Mouse (Mus musculus): ENCODE measurements at regions not wholly inside any gene's neighbourhood (a gene's known extent, or its start where the extent isn't known, plus 50 kb on each side); places are given as distances from the start of the nearest gene placed in this dataset.

DNA sequence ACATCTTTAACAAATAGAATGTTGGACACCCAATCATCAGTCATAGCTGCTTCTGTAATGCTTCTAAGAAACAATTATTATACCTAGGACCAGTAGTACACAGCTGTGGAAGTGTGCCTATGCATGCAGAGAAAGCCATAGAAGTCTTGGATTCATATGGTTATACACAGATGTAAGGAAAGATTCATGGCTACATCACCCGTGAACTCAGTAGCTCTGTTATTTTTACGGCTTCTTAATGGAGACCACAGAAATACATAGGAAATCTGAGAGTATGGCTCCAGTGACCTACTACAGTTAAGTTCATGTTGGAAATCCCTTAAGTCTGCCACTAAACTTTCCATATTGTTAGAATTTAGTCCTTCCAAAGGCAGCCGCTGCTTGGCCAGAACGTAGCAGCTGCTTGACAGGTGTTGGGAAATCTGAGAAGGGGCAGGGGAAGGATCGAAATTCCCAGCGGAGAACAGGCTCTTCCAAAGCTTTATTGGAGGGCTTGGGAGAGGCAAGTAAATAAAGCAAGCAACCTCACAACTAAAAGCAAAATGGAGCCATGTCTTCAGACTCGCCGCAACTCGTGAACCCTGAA, 78.8 kb upstream of the Ankfn1 start:
- H3K27ac ChIP-seq (replicated peaks), result no peak overlapping the region
- H3K36me3 ChIP-seq (replicated peaks), result no peaks in the 10 kb centered on the region
- 0 out of 2 replicates have a peak, but pooled peaks cover 4% of the 10 kb centered on the region for H3K4me1 ChIP-seq
- 60% methylated on average over 9 of the region's 9 CpGs for WGBS
- no peaks in the 10 kb centered on the region for H3K9me3 ChIP-seq
- no peak overlapping the region for H3K4me3 ChIP-seq
- H3K27me3 ChIP-seq (replicated peaks; ENCODE audit: low read depth, poor library complexity, severe bottlenecking), result no peaks in the 10 kb centered on the region
- DNase-seq (ENCODE audit: low spot score), result peak; percentile 30

- H3K27ac ChIP-seq (replicated peaks), result no peak overlapping the region
- H3K4me3 ChIP-seq, result no peak overlapping the region
- H3K4me1 ChIP-seq, result no peaks in the 10 kb centered on the region; the same call in 1 of the 2 replicates
- no peaks in the 10 kb centered on the region for H3K9me3 ChIP-seq
- no peaks in the 10 kb centered on the region for H3K27me3 ChIP-seq (replicated peaks; ENCODE audit: low read depth, poor library complexity, severe bottlenecking)
- DNase-seq (ENCODE audit: low spot score), result no peak
- H3K36me3 ChIP-seq (replicated peaks), result no peaks in the 10 kb centered on the region
Measured at GRCm38 (mm10) chr11:89841853-89842252, 64.4 kb upstream of the Ankfn1 start.

- no peaks in the 10 kb centered on the region for H3K9me3 ChIP-seq
- H3K4me1 ChIP-seq, result no peaks in the 10 kb centered on the region; the same call in 1 of the 2 replicates
- H3K27me3 ChIP-seq (replicated peaks; ENCODE audit: low read depth, poor library complexity, severe bottlenecking), result no peaks in the 10 kb centered on the region
- no peak overlapping the region for H3K4me3 ChIP-seq
- no peaks in the 10 kb centered on the region for H3K36me3 ChIP-seq (replicated peaks)
- 39% methylated on average over 6 of the region's 6 CpGs for WGBS
- no peak overlapping the region; the same call in 1 of the 2 replicates for H3K27ac ChIP-seq (replicated peaks)
- peak; percentile 9 for DNase-seq (ENCODE audit: low spot score)
Measured at GRCm38 (mm10) chr11:89839671-89840327, 62.3 kb upstream of the Ankfn1 start.

DNA sequence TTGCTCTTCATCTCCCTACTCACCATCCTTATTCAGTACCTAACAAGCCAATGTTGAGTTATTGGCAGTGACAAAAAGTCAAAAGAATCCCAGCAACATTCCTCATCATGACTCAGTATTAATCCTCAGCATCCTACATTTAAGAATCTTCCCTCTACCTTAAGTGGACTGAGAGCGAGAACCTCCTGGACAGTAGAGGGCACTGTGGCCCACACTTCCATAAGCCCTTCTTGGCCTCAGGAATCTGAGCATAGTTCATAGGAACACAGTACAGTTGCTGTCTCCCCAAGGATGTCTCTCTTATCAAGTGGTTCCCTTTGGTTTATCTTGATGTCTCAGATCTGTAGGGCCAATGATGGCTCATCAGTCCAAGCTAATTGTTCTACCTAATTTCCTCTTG, 60.5 kb upstream of the Ankfn1 start:
- Histone ChIP-seq H3K4me3 (no peak overlapping the region), H3K27ac (replicated peaks) (no peak overlapping the region), H3K4me1 (no peaks in the 10 kb centered on the region; the same call in 1 of the 2 replicates), H3K36me3 (replicated peaks) (no peaks in the 10 kb centered on the region), H3K27me3 (replicated peaks; ENCODE audit: low read depth, poor library complexity, severe bottlenecking) (no peaks in the 10 kb centered on the region), H3K9me3 (no peaks in the 10 kb centered on the region)
- WGBS, result 97% methylated on average over 1 of the region's 1 CpGs
- DNase-seq (ENCODE audit: low spot score), result no peak

- H3K27me3 ChIP-seq (replicated peaks; ENCODE audit: low read depth, poor library complexity, severe bottlenecking), result no peaks in the 10 kb centered on the region
- H3K4me1 ChIP-seq, result no peaks in the 10 kb centered on the region; the same call in 1 of the 2 replicates
- H3K36me3 ChIP-seq (replicated peaks), result no peaks in the 10 kb centered on the region
- no peak overlapping the region for H3K4me3 ChIP-seq
- H3K9me3 ChIP-seq, result no peaks in the 10 kb centered on the region
- WGBS, result 91% methylated on average over 4 of the region's 4 CpGs
- DNase-seq (ENCODE audit: low spot score), result no peak
- H3K27ac ChIP-seq (replicated peaks), result no peak overlapping the region
Measured at GRCm38 (mm10) chr11:89836897-89837296, 59.4 kb upstream of the Ankfn1 start.

- no peaks in the 10 kb centered on the region for H3K36me3 ChIP-seq (replicated peaks)
- H3K27me3 ChIP-seq (replicated peaks; ENCODE audit: low read depth, poor library complexity, severe bottlenecking), result no peaks in the 10 kb centered on the region
- H3K27ac ChIP-seq (replicated peaks), result no peak overlapping the region
- no peak overlapping the region for H3K4me3 ChIP-seq
- no peaks in the 10 kb centered on the region for H3K9me3 ChIP-seq
- WGBS, result 87% methylated on average over 4 of the region's 4 CpGs
- peaks cover 5% of the 10 kb centered on the region; the same call in 1 of the 2 replicates for H3K4me1 ChIP-seq
- no peak for DNase-seq (ENCODE audit: low spot score)
Measured at GRCm38 (mm10) chr11:89834068-89834467, 56.6 kb upstream of the Ankfn1 start.

- Histone ChIP-seq H3K9me3 (no peaks in the 10 kb centered on the region), H3K36me3 (replicated peaks) (no peaks in the 10 kb centered on the region), H3K4me1 (peaks cover 5% of the 10 kb centered on the region; the same call in 1 of the 2 replicates), H3K4me3 (no peak overlapping the region), H3K27ac (replicated peaks) (no peak overlapping the region), H3K27me3 (replicated peaks; ENCODE audit: low read depth, poor library complexity, severe bottlenecking) (no peaks in the 10 kb centered on the region)
- no peak for DNase-seq (ENCODE audit: low spot score)
- 86% methylated on average over 8 of the region's 8 CpGs for WGBS
Measured at GRCm38 (mm10) chr11:89831577-89832110, 54.2 kb upstream of the Ankfn1 start.
